Mouse (Mus musculus) myocyte (in vitro differentiated cells): ENCODE data around the gene Creld2.

Source experiments
- CEBPB ChIP-seq: IDR thresholded peaks from 2 replicates; pipeline ENCODE4 v1.6.1; 2011; ENCODE audit warnings: mild to moderate bottlenecking, moderate library complexity; ENCODE audit not compliant: poor library complexity, insufficient read depth, severe bottlenecking
- E2F4 ChIP-seq: IDR thresholded peaks from one replicate; pipeline ENCODE4 v1.6.1; 2011; ENCODE audit warnings: mild to moderate bottlenecking, control low read depth, moderate library complexity; ENCODE audit not compliant: insufficient read depth
- MAX ChIP-seq: IDR thresholded peaks from one replicate; pipeline ENCODE4 v1.6.1; 2011; ENCODE audit warnings: low read depth, mild to moderate bottlenecking, control low read depth
- MYOD1 ChIP-seq, 3 experiments: IDR thresholded peaks; one replicate each; pipeline ENCODE4 v1.6.1; 2011; ENCODE audit warnings: control low read depth in 2 of 3, low read depth in 2 of 3, mild to moderate bottlenecking in 2 of 3, moderate library complexity in 1 of 3; ENCODE audit not compliant: insufficient read length in 2 of 3, control insufficient read depth in 1 of 3
- MYOG ChIP-seq, 3 experiments: IDR thresholded peaks; one replicate each; pipeline ENCODE4 v1.6.1; 2011; ENCODE audit warnings: control low read depth in 2 of 3, low read depth in 2 of 3, mild to moderate bottlenecking in 2 of 3; ENCODE audit not compliant: insufficient read length in 2 of 3, control insufficient read depth in 1 of 3, insufficient read depth in 1 of 3
- POLR2A ChIP-seq: IDR thresholded peaks from one replicate; pipeline ENCODE4 v1.6.1; 2011; ENCODE audit warnings: low read depth, mild to moderate bottlenecking, control low read depth, moderate library complexity; ENCODE audit not compliant: insufficient read length
- POLR2AphosphoS2 ChIP-seq: IDR thresholded peaks from one replicate; pipeline ENCODE4 v1.6.1; 2011; ENCODE audit warnings: low read depth, control low read depth; ENCODE audit not compliant: insufficient read length
- REST ChIP-seq: IDR thresholded peaks from one replicate; pipeline ENCODE4 v1.6.1; 2011; ENCODE audit warnings: mild to moderate bottlenecking, control low read depth, moderate library complexity; ENCODE audit not compliant: insufficient read depth, insufficient read length
- TCF12 ChIP-seq: IDR thresholded peaks from one replicate; pipeline ENCODE4 v1.6.1; 2011; ENCODE audit warnings: mild to moderate bottlenecking, control low read depth; ENCODE audit not compliant: poor library complexity, insufficient read depth, severe bottlenecking
- USF1 ChIP-seq: IDR thresholded peaks from one replicate; pipeline ENCODE4 v1.6.1; 2011; ENCODE audit warnings: low read depth, mild to moderate bottlenecking, control low read depth, moderate library complexity

DNA sequence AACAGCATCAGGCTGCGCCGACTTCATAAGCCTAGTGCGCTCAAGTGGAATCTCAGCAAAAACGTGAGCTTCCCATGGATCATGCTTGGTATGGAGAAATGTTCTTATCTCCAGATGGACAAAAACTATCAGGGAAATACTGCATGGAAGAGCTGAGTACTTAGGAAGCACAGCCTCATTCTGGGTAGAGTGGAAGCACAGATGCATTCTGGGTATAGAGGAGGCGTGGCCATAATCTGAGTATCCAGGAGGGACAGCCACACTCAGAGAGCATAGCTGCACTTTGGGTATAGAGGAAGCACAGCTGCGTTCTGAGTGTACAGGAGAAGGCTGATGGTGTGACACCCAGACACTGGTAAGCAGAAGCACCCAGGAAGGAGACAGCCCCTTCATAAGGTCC, 17.1 kb upstream of the Creld2 start:
- no peak for TF ChIP-seq POLR2A
- no peak for TF ChIP-seq USF1
- TF ChIP-seq TCF12 = no peak
- no peak for TF ChIP-seq MYOG (IDR thresholded peaks at IDR 0.05; ENCODE audit: control insufficient read depth in 1 of 3, insufficient read depth in 1 of 3, insufficient read length in 2 of 3, low read depth in 2 of 3)
- no peak for TF ChIP-seq MYOD1 (IDR thresholded peaks at IDR 0.05; ENCODE audit: control insufficient read depth in 1 of 3, insufficient read length in 2 of 3, low read depth in 2 of 3)
- TF ChIP-seq POLR2AphosphoS2 = no peak
- TF ChIP-seq E2F4 = no peak
- TF ChIP-seq MAX = no peak
- TF ChIP-seq REST = no peak
- TF ChIP-seq CEBPB = no peak
